Mouse (Mus musculus): ENCODE data around the gene Ppp1r9a.

- no peak for TF ChIP-seq CTCF (IDR thresholded peaks at IDR 0.05; ENCODE audit: low read depth, low read length)
- TF ChIP-seq POLR2A (IDR thresholded peaks at IDR 0.05; ENCODE audit: insufficient read depth, low read length), result no peak
- TF ChIP-seq EP300 (IDR thresholded peaks at IDR 0.05; ENCODE audit: insufficient read depth, low read depth, low read length), result no peak
Observed at GRCm38 (mm10) chr6:5078009-5078408, 175.3 kb downstream of the Ppp1r9a start.

All from ES-Bruce4 (cell line).